Mouse (Mus musculus) CD4-positive, CD25-positive, alpha-beta regulatory T cell (primary cell): ENCODE data around the gene Trpm3. TPM values are rescaled to one million over a fixed set of nuclear protein-coding genes. Genes with fewer than 3 reads are reported as not detected.

Experiments
- polyA plus RNA-seq: library from polyadenylated mRNA; unstranded; fragments of 100-300 nt; shearing (Covaris generic); gene quantifications from one replicate; pipeline ENCODE4 v1.2.1, GENCODE M21; 2017

Trpm3 gene
- polyA plus RNA-seq: 0.25 TPM

DNA sequence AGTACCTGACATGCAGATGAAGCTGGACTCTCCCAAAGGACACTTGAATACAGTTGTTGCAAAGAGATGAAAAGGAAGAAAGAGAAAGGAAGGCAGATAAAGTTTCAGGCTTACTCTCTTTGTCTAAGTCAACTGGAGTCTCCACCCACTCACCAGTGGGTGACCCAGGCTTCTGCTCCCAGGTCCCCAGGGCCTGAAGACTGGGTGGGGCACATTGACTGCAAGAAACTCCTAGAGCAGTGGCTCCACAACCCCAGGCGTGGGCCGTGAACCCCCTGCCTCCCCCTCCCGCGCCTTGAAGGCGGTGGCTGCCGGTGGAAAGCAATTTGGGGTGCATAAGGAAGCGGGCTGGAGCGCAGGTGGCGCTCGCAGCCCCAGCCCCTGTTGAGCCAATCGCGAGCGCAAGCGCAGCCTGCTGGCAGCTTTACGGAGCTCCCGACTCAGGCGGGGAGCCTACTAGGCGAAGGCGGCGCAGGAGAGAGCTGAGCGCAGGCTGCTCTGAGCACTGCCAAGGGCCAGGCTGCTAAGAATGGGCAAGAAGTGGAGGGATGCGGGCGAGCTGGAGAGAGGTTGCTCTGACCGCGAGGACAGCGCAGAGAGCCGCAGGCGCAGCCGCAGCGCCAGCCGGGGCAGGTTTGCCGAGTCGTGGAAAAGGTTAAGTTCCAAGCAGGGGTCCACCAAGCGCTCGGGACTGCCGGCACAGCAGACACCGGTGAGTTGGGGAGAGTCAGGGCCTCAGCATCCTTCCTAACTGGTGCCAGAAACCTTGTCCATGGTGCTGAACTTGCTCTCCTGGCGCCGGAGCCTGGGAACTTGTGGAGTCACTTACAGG is at the start of gene Trpm3:
Gene Trpm3 (plus strand): TSS at position 457 of the 832 bp plus-strand sequence.

